Mouse (Mus musculus) cerebral cortex, adult 2 months (tissue): Measurements from ENCODE around the gene Prickle1.

Experiments used
- WGBS: fragments of 180-500 bp; shearing (Covaris S2); methylation state at CpG from one replicate; pipeline ENCODE4 v1.1.7; 2018; 5-methylcytosine and 5-hydroxymethylcytosine counted together

The Prickle1 gene

DNA sequence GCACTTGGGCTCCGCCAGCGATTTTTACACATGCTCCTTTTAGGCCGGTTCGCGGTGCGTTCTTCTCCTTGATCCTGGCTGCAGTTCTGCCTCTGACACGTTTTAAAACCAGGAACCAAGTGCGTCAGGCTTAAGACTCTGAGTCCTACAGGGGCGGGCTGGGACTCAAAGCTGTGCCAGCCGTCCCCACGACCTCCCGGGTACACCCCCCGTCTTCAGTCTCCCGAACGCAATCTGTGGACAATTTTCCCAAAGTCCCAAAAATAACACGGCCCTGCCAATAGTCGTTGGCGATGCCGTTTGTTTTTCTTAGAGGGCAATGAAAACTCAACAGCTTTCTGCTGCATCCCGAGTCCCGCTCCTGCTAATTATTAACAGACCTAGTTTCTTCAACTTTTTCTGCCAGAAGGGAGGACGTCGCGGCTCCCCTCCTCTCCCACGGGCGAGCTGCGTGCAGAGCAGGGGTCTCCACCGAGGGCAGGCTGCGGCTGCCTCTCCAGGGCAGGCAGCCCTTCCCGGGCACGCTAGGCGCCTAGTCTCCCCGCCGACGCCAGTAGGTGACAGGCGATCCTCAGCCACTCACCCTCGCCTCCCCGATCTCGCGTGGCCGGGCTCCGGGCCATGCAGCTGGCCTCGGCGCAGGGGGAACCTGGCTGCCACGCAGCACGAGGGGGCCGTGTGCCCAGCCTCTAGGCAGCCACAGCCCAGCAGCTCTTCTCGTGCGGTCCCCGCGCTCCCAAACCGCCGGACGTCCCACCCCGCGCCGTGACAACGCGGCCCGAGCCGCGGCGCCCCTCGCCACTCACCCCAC lies 598 bp downstream of the Prickle1 start:
- WGBS = under 1% methylated on average over 64 of the region's 64 CpGs

DNA sequence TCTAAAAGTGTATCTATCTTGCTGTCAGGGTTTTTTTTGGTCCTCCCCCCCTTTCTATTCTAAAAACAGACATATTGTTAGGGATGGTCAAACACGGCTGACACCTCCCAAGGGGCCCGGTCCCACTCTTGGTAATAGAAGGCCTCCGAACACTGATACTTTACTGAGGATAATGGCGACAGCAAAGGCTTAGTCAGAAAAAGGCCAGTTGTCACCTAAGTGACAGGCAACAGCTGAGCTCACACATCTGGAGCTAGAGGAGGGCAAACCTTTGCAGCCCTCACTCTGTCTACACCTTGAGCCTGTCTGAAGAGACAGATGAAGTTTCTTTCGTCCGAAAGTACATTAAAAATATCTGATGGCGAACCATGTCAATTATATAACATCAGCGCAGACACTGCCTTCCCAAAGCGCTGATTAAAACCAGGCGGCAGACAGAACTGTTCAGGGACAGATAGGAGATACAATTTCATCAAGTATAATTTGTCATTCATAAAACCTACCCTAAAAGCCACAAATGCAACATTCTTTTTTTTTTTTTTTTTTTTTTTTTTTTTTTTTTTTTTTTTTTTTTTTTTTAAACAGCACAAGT lies 1.3 kb downstream of the Prickle1 start:
- 24% methylated on average over 10 of the region's 10 CpGs for WGBS

DNA sequence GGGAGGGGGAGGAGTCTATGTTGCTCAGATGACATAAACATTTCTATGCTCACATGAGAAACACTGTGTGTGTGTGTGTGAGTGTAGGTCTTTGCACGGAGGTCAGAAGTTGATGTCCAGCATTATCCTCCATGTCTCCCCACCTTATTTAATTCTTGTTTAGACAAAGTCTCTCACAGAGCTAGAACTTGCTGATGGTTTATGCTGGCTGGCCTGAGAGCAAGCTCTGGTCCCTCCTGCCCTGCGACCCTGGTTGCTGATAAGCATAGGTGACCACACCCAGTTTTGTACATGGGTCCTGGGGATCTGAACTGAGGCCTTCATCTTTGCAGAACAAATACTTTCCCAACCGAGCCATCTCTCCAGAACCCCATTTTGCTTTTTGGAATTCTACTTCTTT lies 3.1 kb downstream of the Prickle1 start:
- 50% methylated on average over 3 of the region's 3 CpGs for WGBS

GRCm38 (mm10) chr15:93591831-93592321 lies 3.8 kb downstream of the Prickle1 start:
- WGBS = 4% methylated on average over 12 of the region's 12 CpGs

DNA sequence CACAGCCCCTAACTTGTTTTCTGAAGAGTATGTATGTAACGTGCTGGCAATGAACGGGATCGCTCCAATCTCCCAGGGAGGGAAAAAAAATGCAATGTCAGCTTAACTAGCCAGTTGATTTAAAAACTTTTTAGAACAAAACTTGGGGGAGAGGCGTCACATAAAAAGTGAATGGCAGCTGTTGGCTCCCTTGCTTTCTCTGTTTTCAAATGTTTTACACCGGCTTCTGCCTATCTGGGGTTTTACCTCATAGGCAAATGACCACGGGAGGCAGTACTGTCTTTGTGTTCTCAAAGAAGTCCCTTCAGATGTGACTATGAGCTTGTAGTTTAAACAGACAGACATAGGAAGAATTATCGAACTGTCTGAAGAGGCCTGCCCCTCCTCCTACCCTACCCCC lies 4.3 kb downstream of the Prickle1 start:
- WGBS = 17% methylated on average over 7 of the region's 7 CpGs

DNA sequence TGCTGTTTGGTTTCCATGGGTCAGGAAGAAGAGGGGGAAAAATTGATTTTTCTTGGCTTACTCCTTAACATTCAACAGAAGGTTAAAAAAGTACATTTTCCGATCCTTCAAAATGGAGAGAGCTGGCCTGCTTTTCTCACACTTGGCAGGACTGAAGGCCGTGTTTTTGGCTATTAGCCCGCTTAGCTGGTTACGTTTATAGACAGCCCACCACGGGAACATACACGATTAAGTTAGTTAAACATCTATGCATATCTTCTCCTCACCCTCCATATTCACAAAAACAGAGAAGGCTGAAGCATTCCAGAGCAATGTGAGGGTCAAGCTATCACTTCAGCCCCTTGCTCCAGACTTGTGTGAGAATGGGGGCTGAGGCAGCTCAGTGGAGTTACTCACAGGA lies 7.3 kb downstream of the Prickle1 start:
- WGBS = 52% methylated on average over 6 of the region's 6 CpGs

DNA sequence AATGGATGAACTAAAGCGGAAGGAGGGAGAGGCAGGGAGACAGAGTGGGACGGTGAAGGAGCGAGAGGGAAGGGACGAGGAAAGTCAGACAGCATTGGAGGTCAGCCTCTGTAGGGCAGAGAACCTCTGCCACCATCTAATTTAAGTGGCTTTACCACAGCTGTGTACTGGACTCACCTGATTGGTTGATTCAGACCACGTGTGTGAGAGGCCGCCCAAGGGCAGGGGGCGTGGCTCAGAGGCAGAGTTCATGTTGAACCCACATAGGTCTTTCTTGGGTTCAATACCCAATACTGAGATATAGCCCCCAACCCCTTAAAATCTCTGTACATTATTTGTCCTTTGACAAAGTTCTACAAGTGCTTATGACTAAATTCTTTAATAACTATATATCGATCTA lies 8.0 kb downstream of the Prickle1 start:
- 79% methylated on average over 8 of the region's 8 CpGs for WGBS

- WGBS = 61% methylated on average over 11 of the region's 11 CpGs
Measured at GRCm38 (mm10) chr15:93583051-93583450, 12.6 kb downstream of the Prickle1 start.

DNA sequence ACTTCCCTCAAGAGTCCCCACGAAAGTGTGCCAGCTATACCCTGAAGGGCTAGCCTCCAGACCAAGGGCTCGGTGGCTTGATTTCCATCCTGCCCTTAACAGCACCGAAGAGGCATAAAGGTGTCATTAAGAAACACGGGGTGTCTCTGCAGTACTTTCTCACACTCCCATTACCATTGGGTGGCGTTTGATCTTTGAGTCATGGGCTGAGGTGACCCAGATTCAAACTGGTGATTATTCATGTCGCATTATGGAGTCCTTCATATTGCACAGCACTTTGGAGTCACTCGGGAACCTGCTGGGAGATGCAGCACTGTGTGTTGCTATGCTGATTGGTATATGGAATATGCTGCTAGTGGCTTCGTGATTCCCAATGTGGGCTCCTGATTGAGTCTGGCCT lies 14.0 kb downstream of the Prickle1 start:
- WGBS = 67% methylated on average over 8 of the region's 8 CpGs

- WGBS = 34% methylated on average over 9 of the region's 9 CpGs
Measured at GRCm38 (mm10) chr15:93579899-93580298, 15.8 kb downstream of the Prickle1 start.

GRCm38 (mm10) chr15:93579100-93579499 lies 16.6 kb downstream of the Prickle1 start:
- WGBS = 70% methylated on average over 9 of the region's 9 CpGs

- WGBS = 74% methylated on average over 9 of the region's 9 CpGs
Measured at GRCm38 (mm10) chr15:93576361-93576760, 19.3 kb downstream of the Prickle1 start.

GRCm38 (mm10) chr15:93575884-93576283 lies 19.8 kb downstream of the Prickle1 start:
- WGBS = 5% methylated on average over 5 of the region's 5 CpGs

GRCm38 (mm10) chr15:93572889-93573288 lies 22.8 kb downstream of the Prickle1 start:
- WGBS = 79% methylated on average over 10 of the region's 10 CpGs

DNA sequence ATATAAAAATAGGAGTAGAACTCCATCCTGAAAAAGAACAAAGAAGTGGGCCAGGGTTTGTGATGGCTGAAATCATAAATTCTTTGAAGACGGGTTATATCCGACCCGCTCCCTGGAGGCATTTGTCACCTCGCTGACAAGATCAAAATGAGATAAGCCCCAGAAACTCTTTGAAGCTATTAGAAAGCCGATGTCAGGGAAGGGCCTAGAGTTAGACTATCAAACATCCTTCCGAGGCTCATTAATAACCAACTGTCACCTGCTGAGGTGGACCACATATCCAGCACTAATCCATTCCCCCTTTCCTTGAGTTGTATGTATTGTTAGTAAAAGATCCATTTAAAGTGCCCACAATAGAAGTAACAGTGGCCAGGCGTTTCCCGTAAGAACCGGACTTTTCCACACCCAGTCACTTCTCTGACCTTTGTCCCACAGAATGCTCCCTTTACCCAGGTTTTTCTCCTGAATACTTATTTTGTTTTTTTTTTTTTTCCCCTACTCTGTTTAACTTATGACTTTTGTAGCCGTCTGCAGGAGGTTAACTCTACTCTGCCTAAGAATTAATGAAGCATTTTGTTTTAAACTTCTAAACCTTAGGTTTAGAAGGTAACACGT lies 24.7 kb downstream of the Prickle1 start:
- 72% methylated on average over 11 of the region's 11 CpGs for WGBS

GRCm38 (mm10) chr15:93568911-93569310 lies 26.8 kb downstream of the Prickle1 start:
- 79% methylated on average over 3 of the region's 3 CpGs for WGBS

GRCm38 (mm10) chr15:93567546-93568307 lies 28.0 kb downstream of the Prickle1 start:
- WGBS = 33% methylated on average over 14 of the region's 14 CpGs

DNA sequence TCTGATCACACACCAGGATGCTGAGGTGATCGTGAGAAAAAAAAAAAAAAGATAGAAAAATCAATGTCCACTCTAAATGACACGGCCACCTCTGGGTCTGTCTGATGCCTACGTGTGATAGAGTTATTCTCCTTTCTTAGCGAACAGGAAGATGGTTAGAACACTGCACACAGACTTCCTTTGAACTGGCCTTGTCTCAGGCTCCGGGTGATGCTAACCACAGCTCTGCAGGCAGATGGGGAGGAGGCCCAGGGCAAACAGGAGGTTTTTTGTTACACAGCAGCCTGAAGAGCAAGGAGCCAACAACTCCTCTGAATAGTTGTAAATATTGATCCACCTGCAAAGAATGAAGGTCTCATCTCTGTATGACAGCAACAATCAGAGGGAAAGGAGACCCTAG lies 32.2 kb downstream of the Prickle1 start:
- 51% methylated on average over 5 of the region's 5 CpGs for WGBS

DNA sequence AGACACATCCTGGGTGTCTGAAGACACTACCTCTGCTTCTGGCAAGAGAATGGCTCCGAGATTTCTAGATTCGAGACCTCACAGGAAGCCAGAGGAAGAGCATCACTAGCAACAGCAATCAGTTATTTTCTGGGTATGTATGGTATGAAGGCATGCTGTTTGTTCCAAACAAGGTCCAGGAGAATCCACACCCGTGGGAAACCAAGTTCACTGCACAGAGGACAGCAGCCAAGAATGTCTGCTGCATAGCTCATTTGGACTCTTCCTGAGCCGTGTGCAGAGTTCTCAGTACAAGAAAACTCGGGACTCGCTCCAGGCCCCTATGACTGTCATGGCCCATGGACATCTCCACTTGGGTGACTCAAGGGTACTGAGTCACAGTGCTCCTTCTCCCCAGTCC lies 34.2 kb downstream of the Prickle1 start:
- WGBS = 46% methylated on average over 6 of the region's 6 CpGs

- 38% methylated on average over 12 of the region's 12 CpGs for WGBS
Measured at GRCm38 (mm10) chr15:93558421-93558820, 37.3 kb downstream of the Prickle1 start.

DNA sequence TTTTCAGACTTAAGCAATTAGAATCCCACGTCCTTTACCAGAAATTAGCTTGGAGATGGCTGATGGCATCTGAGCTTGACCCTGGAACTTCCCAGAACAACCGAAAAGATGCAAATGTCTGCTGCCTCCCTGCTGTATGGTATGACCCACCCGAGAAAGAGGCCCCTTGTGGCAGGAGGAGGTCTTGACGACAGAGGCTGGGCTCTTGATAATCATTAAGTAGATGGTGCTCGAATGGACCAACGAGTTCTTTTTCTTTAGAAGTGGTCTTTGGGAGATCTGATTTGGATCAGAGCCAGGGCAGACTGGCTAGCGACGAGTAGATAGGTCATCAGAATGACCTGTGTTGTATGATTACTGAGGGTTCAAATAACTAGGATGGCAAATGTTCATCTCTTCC lies 40.0 kb downstream of the Prickle1 start:
- 61% methylated on average over 8 of the region's 8 CpGs for WGBS
